Mouse (Mus musculus) CH12.LX (cell line): Measurements from ENCODE around the gene Nutm1. TPM values are rescaled to one million over a fixed set of nuclear protein-coding genes. Genes with fewer than 3 reads are reported as not detected.
A peak's percentile ranks its signal among the peaks of the same experiment; 100 is the strongest.

Experiments used
- DNase-seq: peaks from one replicate; pipeline ENCODE4 v3.0.0-alpha.2; 2013; ENCODE audit errors: extremely low read depth
- H3K27ac ChIP-seq: 2 replicates; pipeline ENCODE4 v1.5.1; 2012; ENCODE audit warnings: low read depth, mild to moderate bottlenecking, control low read depth, moderate library complexity; ENCODE audit not compliant: insufficient read depth
- H3K27me3 ChIP-seq: replicated peaks from 2 replicates; pipeline ENCODE3; 2012; ENCODE audit warnings: inconsistent platforms
- H3K36me3 ChIP-seq, 2 experiments: replicated peaks in 1 of 2; 2 replicates each; pipeline versions ENCODE3 to v1.6.1; 2012; ENCODE audit warnings: inconsistent platforms in 1 of 2, low read length in 1 of 2, mild to moderate bottlenecking in 1 of 2, mixed read lengths in 1 of 2, moderate library complexity in 1 of 2; ENCODE audit not compliant: control insufficient read depth in 1 of 2, insufficient read depth in 1 of 2
- H3K4me1 ChIP-seq, 2 experiments: 2 replicates each; pipeline ENCODE4 v1.6.1; 2012; ENCODE audit warnings: inconsistent platforms in 1 of 2, moderate library complexity in 1 of 2; ENCODE audit not compliant: insufficient read depth in 2 of 2, control insufficient read depth in 1 of 2
- H3K4me2 ChIP-seq: 2 replicates; pipeline ENCODE4 v1.6.1; 2012; ENCODE audit warnings: low read depth, mild to moderate bottlenecking, control low read depth; ENCODE audit not compliant: poor library complexity, insufficient read depth, severe bottlenecking
- H3K4me3 ChIP-seq, 3 experiments: fragments of 150-350 bp in 1 of 3; sonication (generic) in 1 of 3; replicated peaks in 1 of 3; 2 replicates each; pipeline versions ENCODE3 to v1.5.1; 2011 to 2012; ENCODE audit warnings: low read depth in 2 of 3, low read length in 2 of 3, mild to moderate bottlenecking in 2 of 3, moderate library complexity in 2 of 3, control low read depth in 1 of 3, improper control_type of control experiment in 1 of 3, inconsistent platforms in 1 of 3, mixed read lengths in 1 of 3; ENCODE audit not compliant: poor library complexity in 1 of 3
- H3K79me2 ChIP-seq: replicated peaks from 2 replicates; pipeline ENCODE4 v1.6.1; 2012; ENCODE audit warnings: mild to moderate bottlenecking, moderate library complexity; ENCODE audit not compliant: control insufficient read depth, poor library complexity, insufficient read depth, severe bottlenecking; ENCODE audit errors: extremely low read depth
- H3K9ac ChIP-seq: 2 replicates; pipeline ENCODE4 v1.6.1; 2012; ENCODE audit warnings: low read depth, mild to moderate bottlenecking, control low read depth, moderate library complexity; ENCODE audit not compliant: insufficient read depth
- H3K9me3 ChIP-seq: replicated peaks from 2 replicates; pipeline ENCODE3; 2012; ENCODE audit warnings: low read length, inconsistent platforms, mixed read lengths
- BHLHE40 ChIP-seq: IDR thresholded peaks from 2 replicates; pipeline ENCODE4 v1.6.1; 2011; ENCODE audit warnings: mild to moderate bottlenecking, low read depth, low read length, improper control_type of control experiment
- CHD2 ChIP-seq: IDR thresholded peaks from 2 replicates; pipeline ENCODE4 v1.6.1; 2011; ENCODE audit warnings: low read length, improper control_type of control experiment
- CTCF ChIP-seq, 2 experiments: IDR thresholded peaks in 1 of 2; conservative IDR thresholded peaks in 1 of 2; 2 replicates each; pipeline ENCODE4 v1.5.1; 2011 to 2012; ENCODE audit warnings: low read depth in 2 of 2, low read length in 2 of 2, improper control_type of control experiment in 1 of 2, inconsistent platforms in 1 of 2, mild to moderate bottlenecking in 1 of 2, moderate library complexity in 1 of 2
- EP300 ChIP-seq: IDR thresholded peaks from 2 replicates; pipeline ENCODE4 v1.6.1; 2011; ENCODE audit warnings: low read length, improper control_type of control experiment
- IRF4 ChIP-seq: IDR thresholded peaks from 2 replicates; pipeline ENCODE4 v1.6.1; 2014; ENCODE audit warnings: low read depth, mild to moderate bottlenecking, inconsistent platforms, low read length, improper control_type of control experiment
- JUN ChIP-seq: IDR thresholded peaks from 2 replicates; pipeline ENCODE4 v1.6.1; 2011; ENCODE audit warnings: low read depth, mild to moderate bottlenecking, low read length, improper control_type of control experiment, moderate library complexity; ENCODE audit not compliant: insufficient read depth
- JUND ChIP-seq: conservative IDR thresholded peaks from 2 replicates; pipeline ENCODE4 v1.6.1; 2011; ENCODE audit warnings: low read depth, low read length, improper control_type of control experiment
- MAFK ChIP-seq: IDR thresholded peaks from 2 replicates; pipeline ENCODE4 v1.6.1; 2011; ENCODE audit warnings: low read length, improper control_type of control experiment; ENCODE audit not compliant: insufficient replicate concordance
- MXI1 ChIP-seq: IDR thresholded peaks from 2 replicates; pipeline ENCODE4 v1.6.1; 2011; ENCODE audit warnings: mild to moderate bottlenecking, low read depth, low read length, improper control_type of control experiment
- MYC ChIP-seq: IDR thresholded peaks from 2 replicates; pipeline ENCODE4 v1.6.1; 2011; ENCODE audit warnings: low read depth, mild to moderate bottlenecking, improper control_type of control experiment, low read length
- PAX5 ChIP-seq: IDR thresholded peaks from 2 replicates; pipeline ENCODE4 v1.6.1; 2012; ENCODE audit warnings: low read length, inconsistent platforms, mixed read lengths
- POLR2AphosphoS2 ChIP-seq: IDR thresholded peaks from 2 replicates; pipeline ENCODE4 v1.6.1; 2011; ENCODE audit warnings: low read depth, low read length, improper control_type of control experiment
- RAD21 ChIP-seq: IDR thresholded peaks from 2 replicates; pipeline ENCODE4 v1.6.1; 2011; ENCODE audit warnings: low read depth, mild to moderate bottlenecking, low read length, improper control_type of control experiment, moderate library complexity
- RCOR1 ChIP-seq: conservative IDR thresholded peaks from 2 replicates; pipeline ENCODE4 v1.6.1; 2012; ENCODE audit warnings: low read depth, mild to moderate bottlenecking, inconsistent platforms, low read length, improper control_type of control experiment
- SIN3A ChIP-seq: IDR thresholded peaks from 2 replicates; pipeline ENCODE4 v1.6.1; 2012; ENCODE audit warnings: low read length, improper control_type of control experiment, inconsistent platforms
- SMC3 ChIP-seq: IDR thresholded peaks from 2 replicates; pipeline ENCODE4 v1.6.1; 2011; ENCODE audit warnings: low read depth, low read length, improper control_type of control experiment
- TCF12 ChIP-seq: IDR thresholded peaks from 2 replicates; pipeline ENCODE4 v1.6.1; 2014; ENCODE audit warnings: low read depth, mild to moderate bottlenecking, inconsistent platforms, low read length, improper control_type of control experiment
- UBTF ChIP-seq: IDR thresholded peaks from 2 replicates; pipeline ENCODE4 v1.6.1; 2012; ENCODE audit warnings: low read depth, mild to moderate bottlenecking, inconsistent platforms, low read length, improper control_type of control experiment, moderate library complexity
- USF1 ChIP-seq: IDR thresholded peaks from 2 replicates; pipeline ENCODE4 v1.6.1; 2014; ENCODE audit warnings: low read depth, mild to moderate bottlenecking, inconsistent platforms, low read length, improper control_type of control experiment
- USF2 ChIP-seq: conservative IDR thresholded peaks from 2 replicates; pipeline ENCODE4 v1.6.1; 2011; ENCODE audit warnings: low read depth, low read length, improper control_type of control experiment
- ZKSCAN1 ChIP-seq: IDR thresholded peaks from 2 replicates; pipeline ENCODE4 v1.6.1; 2012; ENCODE audit warnings: low read depth, inconsistent platforms, low read length, improper control_type of control experiment, borderline replicate concordance
- ZMIZ1 ChIP-seq: IDR thresholded peaks from 2 replicates; pipeline ENCODE4 v1.6.1; 2012; ENCODE audit warnings: low read depth, mild to moderate bottlenecking, inconsistent platforms, low read length, improper control_type of control experiment
- dilution Hi-C: fragments of 300-500 bp; cut with MboI; formaldehyde crosslinking; loops from 2 replicates; pipeline ENCODE4 v1.14.3; 2020; ENCODE audit warnings: low sequenced_read_pairs; ENCODE audit not compliant: extremely low pct_unique_long_range_greater_than_20kb, extremely low pct_ligation_motif_present
- in situ Hi-C: fragments of 300-500 bp; cut with MboI; formaldehyde crosslinking; loops from 3 replicates; pipeline ENCODE4 v1.14.3; 2019; ENCODE audit warnings: low sequenced_read_pairs, low pct_ligation_motif_present, low pct_unique_long_range_greater_than_20kb, mixed read lengths
- polyA plus RNA-seq: library from polyadenylated mRNA; unstranded; fragments of >175 nt; gene quantifications from 2 replicates; pipeline ENCODE4 v1.2.1, GENCODE M21; 2012; ENCODE audit warnings: low read depth; ENCODE audit not compliant: insufficient read length
- total RNA-seq, 2 experiments: library from RNA; depleted of rRNA; stranded (reverse); fragments of 300-350 nt in 1 of 2; fragments of >200 nt in 1 of 2; gene quantifications; 2 replicates each; pipeline ENCODE4 v1.2.3; 2012 to 2014

The Nutm1 gene
- total and polyA plus RNA-seq, 3 experiments = not detected

DNA sequence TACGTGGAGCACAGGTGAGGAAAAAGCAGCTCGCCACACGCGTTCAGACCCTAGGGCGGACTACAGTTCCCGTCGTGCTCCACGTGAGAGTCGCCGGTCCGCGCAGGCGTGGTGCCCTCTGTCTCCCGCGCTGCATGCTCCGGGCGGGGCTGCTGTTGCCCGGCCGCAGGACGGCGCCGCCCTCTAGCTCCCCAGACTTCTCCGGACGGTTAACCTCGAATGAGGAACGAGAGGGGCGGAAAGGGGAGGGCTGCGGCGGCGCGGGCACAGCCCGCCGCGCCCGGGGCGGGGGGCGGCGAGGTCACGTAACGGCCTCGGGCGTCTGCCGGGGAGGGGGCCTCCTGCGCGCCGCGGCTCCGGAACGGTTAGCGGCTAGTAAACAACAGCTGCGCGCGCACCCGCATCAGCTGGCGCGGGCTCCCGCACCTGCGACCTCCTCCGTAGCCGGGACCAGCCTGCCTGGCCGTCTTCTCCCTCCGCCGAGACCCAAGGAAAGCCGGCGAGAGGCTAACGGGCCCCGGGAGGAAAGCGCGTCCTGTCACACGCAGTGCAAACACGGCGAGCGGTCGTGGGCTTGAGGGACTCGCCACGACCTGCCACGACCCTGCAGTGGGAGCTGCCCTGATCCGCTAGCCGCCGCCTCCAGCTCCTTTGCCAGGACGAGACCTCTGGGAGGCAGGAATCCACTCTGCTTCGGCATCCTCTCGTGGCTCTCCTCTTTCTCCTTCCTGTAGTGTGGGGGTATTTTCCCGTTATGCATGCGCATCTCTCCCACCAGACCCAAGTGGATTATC is 6.6 kb upstream of the Nutm1 start, which contains the start of gene Slc12a6 (continued):
- TF ChIP-seq BHLHE40 = peak; percentile 32; the same call in 1 of the 2 replicates

DNA sequence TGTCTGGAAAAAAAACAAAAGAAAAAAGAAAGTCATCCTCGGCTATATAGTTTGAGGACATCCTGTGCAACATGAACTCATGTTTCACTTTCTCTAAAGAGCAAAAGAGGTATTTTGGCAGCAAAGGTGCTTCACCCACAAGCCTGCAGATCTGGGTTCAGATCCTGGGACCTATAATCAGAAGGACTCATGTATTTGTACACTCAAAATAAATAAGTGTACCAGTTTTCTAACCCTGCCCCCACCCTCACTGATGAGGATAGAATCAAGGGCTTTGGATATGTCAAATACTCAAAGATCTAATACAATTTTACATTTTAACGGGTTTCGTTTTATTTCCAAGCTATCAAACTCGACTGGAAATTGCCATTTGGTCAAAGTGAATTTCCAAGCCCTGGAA is 5.3 kb upstream of the Nutm1 start:
- H3K36me3 ChIP-seq = peaks cover 0 to 14% of the 10 kb centered on the region in 2 experiments
- TF ChIP-seq TCF12 = no peak
- TF ChIP-seq EP300 = no peak
- no peak for TF ChIP-seq RCOR1
- TF ChIP-seq BHLHE40 = no peak
- TF ChIP-seq POLR2AphosphoS2 = no peak
- TF ChIP-seq JUND = no peak
- no peak for TF ChIP-seq IRF4
- no peak for TF ChIP-seq ZMIZ1
- no peak for TF ChIP-seq PAX5
- no peaks in the 10 kb centered on the region for H3K27me3 ChIP-seq
- H3K9me3 ChIP-seq = no peaks in the 10 kb centered on the region
- H3K27ac ChIP-seq = no peak overlapping the region
- peaks cover 2 to 34% of the 10 kb centered on the region in 2 experiments; a peak in 2 of 4 replicates for H3K4me1 ChIP-seq
- H3K9ac ChIP-seq = no peak overlapping the region
- in situ Hi-C loops = loop anchor here (10.0 kb wide), 2 partner anchors 100 to 210 kb away; partner anchors contain the start of gene Emc4
- peak overlapping the region; percentile 97; the same call in 1 of the 2 replicates for H3K4me2 ChIP-seq
- dilution Hi-C loops = no loop called here
- H3K4me3 ChIP-seq = no peak overlapping the region
- no peak for DNase-seq
- H3K79me2 ChIP-seq = peaks cover 44% of the 10 kb centered on the region

DNA sequence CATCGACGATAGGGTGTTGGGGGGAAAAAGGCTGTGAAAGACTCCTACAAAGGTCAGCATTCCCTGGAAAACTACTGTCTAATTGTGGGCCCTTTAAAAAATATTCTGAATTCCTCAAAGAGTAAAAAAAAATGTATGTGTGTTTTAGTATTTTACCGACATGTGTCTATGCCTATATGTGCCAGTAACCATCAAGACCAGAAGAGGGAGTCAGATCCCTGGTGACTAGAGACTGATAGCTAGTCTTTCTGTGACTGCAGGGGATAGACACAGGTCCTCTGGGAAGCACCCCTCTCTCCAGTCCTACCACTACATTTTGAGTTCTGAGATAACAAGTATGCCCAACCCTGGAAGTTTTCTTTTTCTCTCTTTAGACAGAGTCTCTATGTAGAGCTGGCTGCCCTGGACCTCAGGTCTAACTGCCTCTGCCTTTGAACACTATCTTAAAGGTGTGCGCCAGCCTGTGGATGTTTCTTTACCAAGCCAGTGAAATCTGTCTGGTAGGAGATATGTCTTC is 3.7 kb upstream of the Nutm1 start:
- H3K4me1 ChIP-seq = peaks cover 2 to 28% of the 10 kb centered on the region in 2 experiments; a peak in 2 of 4 replicates
- in situ Hi-C loops (loop anchor here (10.0 kb wide), 2 partner anchors 102 to 212 kb away; partner anchors contain the start of gene Emc4), dilution Hi-C loops (no loop called here)
- H3K9me3 ChIP-seq = no peaks in the 10 kb centered on the region
- H3K9ac ChIP-seq = peak overlapping the region; percentile 66
- H3K79me2 ChIP-seq = peaks cover 35% of the 10 kb centered on the region
- H3K36me3 ChIP-seq = peaks cover 0 to 14% of the 10 kb centered on the region in 2 experiments
- H3K4me2 ChIP-seq = peak overlapping the region; percentile 97
- DNase-seq = peak; percentile 58
- peak overlapping the region; percentile 8; the same call in 1 of the 2 replicates for H3K27ac ChIP-seq
- H3K4me3 ChIP-seq = peak overlapping the region; percentile 64 to 85 (median 74)
- TF ChIP-seq CHD2 (no peak), BHLHE40 (no peak), MYC (no peak), USF1 (no peak), JUN (no peak), SMC3 (peak; percentile 44), MXI1 (0 out of 2 replicates have a peak, but pooled peaks have one; percentile 33), RAD21 (peak; percentile 65), UBTF (no peak), MAFK (no peak), CTCF (conservative IDR thresholded peaks at IDR 0.05 in 1 of 2, IDR thresholded peaks at IDR 0.05 in 1 of 2; ENCODE audit: low read depth in 2 of 2, low read length in 2 of 2) (peak in 1 of 2 experiments; percentile 69; a peak in 2 of 4 replicates), RCOR1 (no peak), ZMIZ1 (no peak), SIN3A (no peak), USF2 (no peak), ZKSCAN1 (no peak)
- no peaks in the 10 kb centered on the region for H3K27me3 ChIP-seq
